Mouse (Mus musculus) liver, adult 2 months (tissue): ENCODE measurements around the gene Nsg1.

Experiments
- CTCF ChIP-seq: fragments of 200-500 bp; IDR thresholded peaks from 2 replicates; pipeline ENCODE4 v1.5.1; 2011; ENCODE audit warnings: low read depth, low read length, control low read depth
- POLR2A ChIP-seq: fragments of 200-500 bp; IDR thresholded peaks from 2 replicates; pipeline ENCODE4 v1.6.1; 2011; ENCODE audit warnings: low read length, control low read depth; ENCODE audit not compliant: insufficient read depth; ENCODE audit errors: extremely low read depth

- TF ChIP-seq CTCF (no peak), POLR2A (no peak)
Observed at GRCm38 (mm10) chr5:38199686-38200085, 40.0 kb upstream of the Nsg1 start.
